Mouse (Mus musculus): ENCODE measurements around the gene Gpt2. TPM values are rescaled to one million over a fixed set of nuclear protein-coding genes. Genes with fewer than 3 reads are reported as not detected.
A peak's percentile ranks its signal among the peaks of the same experiment; 100 is the strongest.

Gene Gpt2
- polyA plus RNA-seq, 1 experiment from 2014 or later, result 35.4 TPM

- no peak overlapping the region for H3K4me2 ChIP-seq (replicated peaks; ENCODE audit: low read depth, low read length)
- no peaks in the 10 kb centered on the region for H3K27me3 ChIP-seq (ENCODE audit: control insufficient read depth, insufficient read depth, low read length)
- ATAC-seq (ENCODE audit: low FRiP score) (no peak), DNase-seq (ENCODE audit: low spot score) (no peak)
- H3K4me1 ChIP-seq (replicated peaks; ENCODE audit: control insufficient read depth, insufficient read depth, low read length), result no peaks in the 10 kb centered on the region
- H3K4me3 ChIP-seq (ENCODE audit: low read depth, low read length), result no peak overlapping the region
- H3K36me3 ChIP-seq (ENCODE audit: control insufficient read depth, insufficient read depth, low read length), result no peaks in the 10 kb centered on the region
- no peak overlapping the region for H3K27ac ChIP-seq (ENCODE audit: low read depth, low read length)
- no peaks in the 10 kb centered on the region for H3K9me3 ChIP-seq (ENCODE audit: control insufficient read depth, low read length)
- 85% methylated on average over 3 of the region's 3 CpGs for WGBS
- H3K9ac ChIP-seq (ENCODE audit: low read depth, low read length), result no peak overlapping the region
Observed at GRCm38 (mm10) chr8:85474924-85475323, 17.5 kb upstream of the Gpt2 start.

- ATAC-seq (ENCODE audit: low FRiP score), result no peak
- Histone ChIP-seq H3K4me2 (replicated peaks; ENCODE audit: low read depth, low read length) (no peak overlapping the region), H3K4me3 (ENCODE audit: low read depth, low read length) (no peak overlapping the region), H3K4me1 (replicated peaks; ENCODE audit: control insufficient read depth, insufficient read depth, low read length) (no peaks in the 10 kb centered on the region), H3K9ac (ENCODE audit: low read depth, low read length) (no peak overlapping the region), H3K9me3 (ENCODE audit: control insufficient read depth, low read length) (no peaks in the 10 kb centered on the region), H3K36me3 (ENCODE audit: control insufficient read depth, insufficient read depth, low read length) (no peaks in the 10 kb centered on the region), H3K27ac (ENCODE audit: low read depth, low read length) (no peak overlapping the region), H3K27me3 (ENCODE audit: control insufficient read depth, insufficient read depth, low read length) (no peaks in the 10 kb centered on the region)
- no peak for DNase-seq (ENCODE audit: low spot score)
- 76% methylated on average over 4 of the region's 4 CpGs for WGBS
Observed at GRCm38 (mm10) chr8:85476970-85477545, 15.3 kb upstream of the Gpt2 start.

- WGBS, result 86% methylated on average over 2 of the region's 2 CpGs
- DNase-seq (ENCODE audit: low spot score) (no peak), ATAC-seq (ENCODE audit: low FRiP score) (no peak)
- Histone ChIP-seq H3K4me2 (replicated peaks; ENCODE audit: low read depth, low read length) (no peak overlapping the region), H3K9ac (ENCODE audit: low read depth, low read length) (no peak overlapping the region), H3K36me3 (ENCODE audit: control insufficient read depth, insufficient read depth, low read length) (no peaks in the 10 kb centered on the region), H3K9me3 (ENCODE audit: control insufficient read depth, low read length) (no peaks in the 10 kb centered on the region), H3K27ac (ENCODE audit: low read depth, low read length) (no peak overlapping the region), H3K4me1 (replicated peaks; ENCODE audit: control insufficient read depth, insufficient read depth, low read length) (no peaks in the 10 kb centered on the region), H3K4me3 (ENCODE audit: low read depth, low read length) (no peak overlapping the region), H3K27me3 (ENCODE audit: control insufficient read depth, insufficient read depth, low read length) (no peaks in the 10 kb centered on the region)
Observed at GRCm38 (mm10) chr8:85478397-85478796, 14.0 kb upstream of the Gpt2 start.

GRCm38 (mm10) chr8:85479710-85480109, 12.7 kb upstream of the Gpt2 start:
- H3K36me3 ChIP-seq (ENCODE audit: control insufficient read depth, insufficient read depth, low read length), result no peaks in the 10 kb centered on the region
- no peak overlapping the region for H3K4me3 ChIP-seq (ENCODE audit: low read depth, low read length)
- H3K4me1 ChIP-seq (replicated peaks; ENCODE audit: control insufficient read depth, insufficient read depth, low read length), result no peaks in the 10 kb centered on the region
- H3K27ac ChIP-seq (ENCODE audit: low read depth, low read length), result no peak overlapping the region
- H3K27me3 ChIP-seq (ENCODE audit: control insufficient read depth, insufficient read depth, low read length), result no peaks in the 10 kb centered on the region
- H3K9ac ChIP-seq (ENCODE audit: low read depth, low read length), result no peak overlapping the region
- no peak for DNase-seq (ENCODE audit: low spot score)
- 86% methylated on average over 2 of the region's 2 CpGs for WGBS
- no peaks in the 10 kb centered on the region for H3K9me3 ChIP-seq (ENCODE audit: control insufficient read depth, low read length)
- no peak for ATAC-seq (ENCODE audit: low FRiP score)
- no peak overlapping the region for H3K4me2 ChIP-seq (replicated peaks; ENCODE audit: low read depth, low read length)

- Histone ChIP-seq H3K9me3 (ENCODE audit: control insufficient read depth, low read length) (no peaks in the 10 kb centered on the region), H3K4me3 (ENCODE audit: low read depth, low read length) (no peak overlapping the region), H3K9ac (ENCODE audit: low read depth, low read length) (peak overlapping the region; percentile 11; the same call in 1 of the 2 replicates), H3K27ac (ENCODE audit: low read depth, low read length) (no peak overlapping the region), H3K4me2 (replicated peaks; ENCODE audit: low read depth, low read length) (no peak overlapping the region), H3K27me3 (ENCODE audit: control insufficient read depth, insufficient read depth, low read length) (no peaks in the 10 kb centered on the region), H3K4me1 (replicated peaks; ENCODE audit: control insufficient read depth, insufficient read depth, low read length) (no peaks in the 10 kb centered on the region), H3K36me3 (ENCODE audit: control insufficient read depth, insufficient read depth, low read length) (no peaks in the 10 kb centered on the region)
- 37% methylated on average over 10 of the region's 10 CpGs for WGBS
- no peak for DNase-seq (ENCODE audit: low spot score)
- ATAC-seq (ENCODE audit: low FRiP score), result no peak
Observed at GRCm38 (mm10) chr8:85481900-85482299, 10.5 kb upstream of the Gpt2 start.

- no peak overlapping the region for H3K4me3 ChIP-seq (ENCODE audit: low read depth, low read length)
- WGBS, result 67% methylated on average over 6 of the region's 6 CpGs
Observed at GRCm38 (mm10) chr8:85482427-85482826, 9.9 kb upstream of the Gpt2 start.

GRCm38 (mm10) chr8:85487906-85488620, 4.3 kb upstream of the Gpt2 start:
- H3K4me2 ChIP-seq (replicated peaks; ENCODE audit: low read depth, low read length), result no peak overlapping the region
- no peaks in the 10 kb centered on the region for H3K36me3 ChIP-seq (ENCODE audit: control insufficient read depth, insufficient read depth, low read length)
- H3K4me1 ChIP-seq (replicated peaks; ENCODE audit: control insufficient read depth, insufficient read depth, low read length), result no peaks in the 10 kb centered on the region
- H3K27me3 ChIP-seq (ENCODE audit: control insufficient read depth, insufficient read depth, low read length), result no peaks in the 10 kb centered on the region
- DNase-seq (ENCODE audit: low spot score), result no peak
- no peak for ATAC-seq (ENCODE audit: low FRiP score)
- no peak overlapping the region for H3K9ac ChIP-seq (ENCODE audit: low read depth, low read length)
- no peak overlapping the region for H3K4me3 ChIP-seq (ENCODE audit: low read depth, low read length)
- H3K27ac ChIP-seq (ENCODE audit: low read depth, low read length), result no peak overlapping the region
- WGBS, result 77% methylated on average over 20 of the region's 20 CpGs
- no peaks in the 10 kb centered on the region for H3K9me3 ChIP-seq (ENCODE audit: control insufficient read depth, low read length)

More at GRCm38 (mm10) chr8:85482427-85482826, 9.9 kb upstream of the Gpt2 start:
- no peak overlapping the region for H3K27ac ChIP-seq (ENCODE audit: low read depth, low read length)
- H3K9ac ChIP-seq (ENCODE audit: low read depth, low read length), result no peak overlapping the region
- no peaks in the 10 kb centered on the region for H3K27me3 ChIP-seq (ENCODE audit: control insufficient read depth, insufficient read depth, low read length)
- DNase-seq (ENCODE audit: low spot score) (no peak), ATAC-seq (ENCODE audit: low FRiP score) (no peak)
- H3K4me1 ChIP-seq (replicated peaks; ENCODE audit: control insufficient read depth, insufficient read depth, low read length), result no peaks in the 10 kb centered on the region
- no peak overlapping the region for H3K4me2 ChIP-seq (replicated peaks; ENCODE audit: low read depth, low read length)
- no peaks in the 10 kb centered on the region for H3K9me3 ChIP-seq (ENCODE audit: control insufficient read depth, low read length)
- H3K36me3 ChIP-seq (ENCODE audit: control insufficient read depth, insufficient read depth, low read length), result no peaks in the 10 kb centered on the region

- no peak for ATAC-seq (ENCODE audit: low FRiP score)
- H3K9me3 ChIP-seq (ENCODE audit: control insufficient read depth, low read length), result no peaks in the 10 kb centered on the region
Observed at GRCm38 (mm10) chr8:85488631-85489030, 3.7 kb upstream of the Gpt2 start.

GRCm38 (mm10) chr8:85489546-85489945, 2.8 kb upstream of the Gpt2 start:
- Histone ChIP-seq H3K4me2 (replicated peaks; ENCODE audit: low read depth, low read length) (no peak overlapping the region), H3K4me1 (replicated peaks; ENCODE audit: control insufficient read depth, insufficient read depth, low read length) (peaks cover 3% of the 10 kb centered on the region; the same call in 1 of the 2 replicates), H3K9ac (ENCODE audit: low read depth, low read length) (no peak overlapping the region), H3K36me3 (ENCODE audit: control insufficient read depth, insufficient read depth, low read length) (no peaks in the 10 kb centered on the region), H3K4me3 (ENCODE audit: low read depth, low read length) (no peak overlapping the region), H3K9me3 (ENCODE audit: control insufficient read depth, low read length) (no peaks in the 10 kb centered on the region), H3K27ac (ENCODE audit: low read depth, low read length) (no peak overlapping the region), H3K27me3 (ENCODE audit: control insufficient read depth, insufficient read depth, low read length) (no peaks in the 10 kb centered on the region)
- ATAC-seq (ENCODE audit: low FRiP score), result no peak
- WGBS, result 94% methylated on average over 8 of the region's 8 CpGs
- DNase-seq (ENCODE audit: low spot score), result no peak

More at GRCm38 (mm10) chr8:85488631-85489030, 3.7 kb upstream of the Gpt2 start:
- Histone ChIP-seq H3K4me3 (ENCODE audit: low read depth, low read length) (no peak overlapping the region), H3K36me3 (ENCODE audit: control insufficient read depth, insufficient read depth, low read length) (no peaks in the 10 kb centered on the region), H3K4me2 (replicated peaks; ENCODE audit: low read depth, low read length) (no peak overlapping the region), H3K27ac (ENCODE audit: low read depth, low read length) (no peak overlapping the region), H3K9ac (ENCODE audit: low read depth, low read length) (no peak overlapping the region), H3K27me3 (ENCODE audit: control insufficient read depth, insufficient read depth, low read length) (no peaks in the 10 kb centered on the region), H3K4me1 (replicated peaks; ENCODE audit: control insufficient read depth, insufficient read depth, low read length) (peaks cover under 1% of the 10 kb centered on the region; the same call in 1 of the 2 replicates)
- DNase-seq (ENCODE audit: low spot score), result no peak
